Mouse (Mus musculus) neural tube, embryonic 15.5 days (tissue): ENCODE results near the gene Perp. TPM values are rescaled to one million over a fixed set of nuclear protein-coding genes. Genes with fewer than 3 reads are reported as not detected.

Experiments
- ATAC-seq: fragments of 200-750 bp; cut with Nextera tagmentation; 2 replicates; pipeline ENCODE4 v1.8.0; 2017; ENCODE audit warnings: mild to moderate bottlenecking, moderate TSS enrichment, moderate library complexity; ENCODE audit not compliant: low FRiP score
- H3K27ac ChIP-seq: fragments of 300-500 bp; sonication (generic); replicated peaks from 2 replicates; pipeline ENCODE4 v1.5.1; 2015; ENCODE audit warnings: mild to moderate bottlenecking, inconsistent platforms
- H3K27me3 ChIP-seq: fragments of 300-500 bp; sonication (generic); replicated peaks from 2 replicates; pipeline ENCODE4 v1.6.1; 2015; ENCODE audit warnings: inconsistent platforms
- H3K36me3 ChIP-seq: fragments of 300-500 bp; sonication (generic); 2 replicates; pipeline ENCODE4 v1.6.1; 2015; ENCODE audit warnings: inconsistent platforms
- H3K4me1 ChIP-seq: fragments of 300-500 bp; sonication (generic); 2 replicates; pipeline ENCODE4 v1.6.1; 2015; ENCODE audit warnings: inconsistent platforms
- H3K4me2 ChIP-seq: fragments of 300-500 bp; sonication (generic); 2 replicates; pipeline ENCODE4 v1.6.1; 2015; ENCODE audit warnings: inconsistent platforms, mild to moderate bottlenecking, moderate library complexity
- H3K4me3 ChIP-seq: fragments of 300-500 bp; sonication (generic); replicated peaks from 2 replicates; pipeline ENCODE4 v1.5.1; 2015; ENCODE audit warnings: mild to moderate bottlenecking, inconsistent platforms
- H3K9ac ChIP-seq: fragments of 300-500 bp; sonication (generic); replicated peaks from 2 replicates; pipeline ENCODE4 v1.6.1; 2015; ENCODE audit warnings: mild to moderate bottlenecking, inconsistent platforms
- H3K9me3 ChIP-seq: fragments of 300-500 bp; sonication (generic); replicated peaks from 2 replicates; pipeline ENCODE4 v1.6.1; 2016; ENCODE audit warnings: inconsistent platforms
- WGBS: fragments of 180-500 bp; shearing (Covaris S2); methylation state at CpG from one replicate; pipeline ENCODE4 v1.1.7; 2015; ENCODE audit warnings: mixed read lengths; 5-methylcytosine and 5-hydroxymethylcytosine counted together
- polyA plus RNA-seq: library from polyadenylated mRNA; unstranded; fragments of >200 nt; fragmentation: Nextera tagmentation; extraction: Ambion mirVana; gene quantifications from 2 replicates; pipeline ENCODE4 v1.2.1, GENCODE M21; 2015

The Perp gene
- polyA plus RNA-seq, 1 experiment from 2014 or later, result 9.0 TPM

- WGBS, result 24% methylated on average over 6 of the region's 6 CpGs
Observed at GRCm38 (mm10) chr10:18904108-18904507, 59.3 kb downstream of the Perp start.

More at GRCm38 (mm10) chr10:18904108-18904507, 59.3 kb downstream of the Perp start:
- no peak overlapping the region for H3K4me3 ChIP-seq
- H3K4me1 ChIP-seq, result no peaks in the 10 kb centered on the region
- H3K36me3 ChIP-seq, result no peaks in the 10 kb centered on the region
- no peak for ATAC-seq
- H3K9ac ChIP-seq, result no peak overlapping the region
- no peak overlapping the region for H3K4me2 ChIP-seq
- no peak overlapping the region for H3K27ac ChIP-seq
- no peaks in the 10 kb centered on the region for H3K27me3 ChIP-seq
- H3K9me3 ChIP-seq, result no peaks in the 10 kb centered on the region

Other genes with a start within 250 kb of the Perp start
- gene Arfgef3, start 101.1 kb upstream of the Perp start, polyA plus RNA-seq, result 6.4 and 7.4 TPM in 2 replicates
- gene Gm4922, start 58.2 kb upstream of the Perp start, polyA plus RNA-seq, result 0.28 and 0.50 TPM in 2 replicates
- 2.4 and 3.5 TPM in 2 replicates for gene Tnfaip3, start 170.6 kb downstream of the Perp start, polyA plus RNA-seq